ENCODE assay signal across 9 mouse cellular contexts in genomic region chr1:139376638-139377286, GRCm38 (mm10). TPM values are rescaled to one million over a fixed set of nuclear protein-coding genes. Genes with fewer than 3 reads are reported as not detected.
DNase-seq lines count a peak whose midpoint lies in the region; ATAC-seq and TF ChIP-seq lines count a peak whose summit lies in the region.
"Had no signal": no experiment of that assay in that cellular context is flagged by ENCODE, and none has a peak within 500 bp of the region (broad histone marks: within the 10 kb centered on the region; RNA-seq: fewer than 3 reads in every experiment).

Crb1 (minus strand) TSS chr1:139377100.

- H3K27ac ChIP-seq in heart, embryonic 14.5 days (replicated peaks in 1 of 2; ENCODE audit: control insufficient read depth in 1 of 2, insufficient read depth in 1 of 2, low read depth in 2 of 2, low read length in 2 of 2): no peak within 1 kb of the TSS
- H3K27ac ChIP-seq in forebrain, postnatal 0 days (ENCODE audit: low read depth, low read length): no peak within 1 kb of the TSS
- H3K27ac ChIP-seq in midbrain, embryonic 13.5 days: peak within 1 kb of the TSS; percentile 63
- H3K27ac ChIP-seq: embryonic facial prominence, embryonic 15.5 days had no signal

- no peak for TF ChIP-seq CTCF in forebrain, postnatal 0 days (IDR thresholded peaks at IDR 0.05; ENCODE audit: low read depth)
- no peak for TF ChIP-seq CTCF in lung, adult 2 months (IDR thresholded peaks at IDR 0.05; ENCODE audit: insufficient read depth, low read length)

- peaks cover 10 to 13% of the 10 kb centered on the region in 2 experiments for H3K4me1 ChIP-seq in heart, embryonic 14.5 days (ENCODE audit: control insufficient read depth in 2 of 2, insufficient read depth in 2 of 2, low read length in 2 of 2)
- H3K4me1 ChIP-seq in forebrain, postnatal 0 days (ENCODE audit: insufficient read depth): no peaks in the 10 kb centered on the region; the same call in 1 of the 2 replicates
- peaks cover 27% of the 10 kb centered on the region for H3K4me1 ChIP-seq in midbrain, embryonic 13.5 days (replicated peaks)
- H3K4me1 ChIP-seq in lung, adult 2 months (ENCODE audit: control insufficient read depth, insufficient read depth, low read length): no peaks in the 10 kb centered on the region
- H3K4me1 ChIP-seq: embryonic facial prominence, embryonic 15.5 days had no signal

- H3K27me3 ChIP-seq in heart, embryonic 14.5 days (ENCODE audit: control insufficient read depth, insufficient read depth, low read length): no peaks in the 10 kb centered on the region
- no peaks in the 10 kb centered on the region for H3K27me3 ChIP-seq in forebrain, postnatal 0 days (ENCODE audit: insufficient read depth, low read length)
- H3K27me3 ChIP-seq in midbrain, embryonic 13.5 days: 0 out of 2 replicates have a peak, but pooled peaks cover 2% of the 10 kb centered on the region
- H3K27me3 ChIP-seq: embryonic facial prominence, embryonic 15.5 days had no signal

- H3K4me3 ChIP-seq in heart, embryonic 14.5 days (ENCODE audit: control insufficient read depth in 1 of 2, insufficient read depth in 1 of 2, low read depth in 1 of 2, low read length in 2 of 2): no peak within 1 kb of the TSS
- H3K4me3 ChIP-seq in forebrain, postnatal 0 days (ENCODE audit: low read depth, low read length): no peak within 1 kb of the TSS
- H3K4me3 ChIP-seq in midbrain, embryonic 13.5 days (replicated peaks): peak within 1 kb of the TSS; percentile 36
- H3K4me3 ChIP-seq in lung, adult 2 months (replicated peaks; ENCODE audit: extremely low read depth, low read depth, low read length): no peak within 1 kb of the TSS
- H3K4me3 ChIP-seq: embryonic facial prominence, embryonic 15.5 days had no signal

- intact Hi-C loops in heart, postnatal 14 days (cut with DNase I): no loop called here

- peak within 1 kb of the TSS; percentile 30 for H3K4me2 ChIP-seq in heart, embryonic 14.5 days (ENCODE audit: low read length)
- H3K4me2 ChIP-seq in forebrain, postnatal 0 days (ENCODE audit: low read depth): peak within 1 kb of the TSS; percentile 36
- H3K4me2 ChIP-seq in midbrain, embryonic 13.5 days (replicated peaks): peak within 1 kb of the TSS; percentile 53
- H3K4me2 ChIP-seq: embryonic facial prominence, embryonic 15.5 days had no signal

- no peak for TF ChIP-seq POLR2A in lung, adult 2 months (IDR thresholded peaks at IDR 0.05; ENCODE audit: borderline replicate concordance, extremely low read depth, low read depth, low read length)

- no peak within 1 kb of the TSS for H3K9ac ChIP-seq in heart, embryonic 14.5 days (ENCODE audit: low read length)
- no peak within 1 kb of the TSS for H3K9ac ChIP-seq in forebrain, postnatal 0 days
- peak within 1 kb of the TSS; percentile 53 for H3K9ac ChIP-seq in midbrain, embryonic 13.5 days (replicated peaks)
- H3K9ac ChIP-seq: embryonic facial prominence, embryonic 15.5 days had no signal

- no peak for ATAC-seq in heart, embryonic 14.5 days (ENCODE audit: insufficient number of reproducible peaks, insufficient read depth, low FRiP score, low read depth)
- ATAC-seq in forebrain, postnatal 0 days: peak; percentile 78
- peak; percentile 86 for ATAC-seq in midbrain, embryonic 13.5 days

- DNase-seq in heart, postnatal 14 days: no peak
- peak; percentile 32 for DNase-seq in ZHBTc4 (ENCODE audit: low read depth, low spot score)
- peak; percentile 33 for DNase-seq in forebrain, postnatal 0 days
- no peak for DNase-seq in urinary bladder, postnatal 14 days (ENCODE audit: low spot score)
- no peak for DNase-seq in gastrocnemius, adult 18-20 months (ENCODE audit: low spot score)
- DNase-seq in lung, adult 2 months: no peak

- no peaks in the 10 kb centered on the region for H3K36me3 ChIP-seq in heart, embryonic 14.5 days (ENCODE audit: control insufficient read depth, insufficient read depth, low read length)
- no peaks in the 10 kb centered on the region for H3K36me3 ChIP-seq in forebrain, postnatal 0 days (ENCODE audit: insufficient read depth)
- H3K36me3 ChIP-seq in midbrain, embryonic 13.5 days: no peaks in the 10 kb centered on the region
- H3K36me3 ChIP-seq: embryonic facial prominence, embryonic 15.5 days had no signal

- WGBS in heart, embryonic 14.5 days: 13% methylated on average over 5 of the region's 5 CpGs
- 5% methylated on average over 5 of the region's 5 CpGs for WGBS in forebrain, postnatal 0 days
- WGBS in midbrain, embryonic 13.5 days: 6% methylated on average over 5 of the region's 5 CpGs
- WGBS in lung, adult 2 months: 13% methylated on average over 5 of the region's 5 CpGs

- no peaks in the 10 kb centered on the region for H3K9me3 ChIP-seq in heart, embryonic 14.5 days (ENCODE audit: control insufficient read depth, low read length)
- H3K9me3 ChIP-seq in forebrain, postnatal 0 days (ENCODE audit: low read length): no peaks in the 10 kb centered on the region
- H3K9me3 ChIP-seq in midbrain, embryonic 13.5 days: no peaks in the 10 kb centered on the region
- H3K9me3 ChIP-seq: embryonic facial prominence, embryonic 15.5 days had no signal

RNA-seq across cellular contexts. Expression of gene Crb1, which starts in this region (rescaled TPM):
- 0.18 and 0.32 TPM in 2 replicates for polyA plus RNA-seq in heart, embryonic 14.5 days (2014; fragmentation: Nextera tagmentation; extraction: Ambion mirVana)
- under 1 TPM; 0.20 to 0.45 TPM for total RNA-seq in heart, postnatal 14 days (2021)
- 3.2 and 4.8 TPM in 2 replicates for total RNA-seq in forebrain, postnatal 0 days (2014; rRNA removed)
- polyA plus RNA-seq in forebrain, postnatal 0 days (2015; fragmentation: Nextera tagmentation; extraction: Ambion mirVana): 0.67 and 1.1 TPM in 2 replicates
- polyA plus RNA-seq in midbrain, embryonic 13.5 days (2015; fragmentation: Nextera tagmentation; extraction: Ambion mirVana): 3.1 and 4.0 TPM in 2 replicates
- total RNA-seq in gastrocnemius, adult 18-20 months (2021): under 1 TPM in 1 of 2 experiments, not detected in 1; 0.02 TPM
- 0.23 and 0.32 TPM in 2 replicates for polyA plus RNA-seq in lung, adult 2 months (2012; rRNA removed)
- polyA plus RNA-seq: embryonic facial prominence, embryonic 15.5 days had no signal

Comparison
In these comparisons a context has a peak if more than half of its experiments do, and no peak if none do; other contexts are left out.
1. DNase-seq: peak in ZHBTc4 (single experiment) and forebrain, postnatal 0 days (single experiment); none in heart, postnatal 14 days (0 of 2), urinary bladder, postnatal 14 days (single experiment), gastrocnemius, adult 18-20 months (single experiment) and lung, adult 2 months (single experiment).
2. Peak in every context shown above with its lines, with median percentiles within 50 percentile points of each other: H3K4me2 ChIP-seq.